Comparison of ENCODE assay signal across 7 mouse cellular contexts in the genomic region with DNA sequence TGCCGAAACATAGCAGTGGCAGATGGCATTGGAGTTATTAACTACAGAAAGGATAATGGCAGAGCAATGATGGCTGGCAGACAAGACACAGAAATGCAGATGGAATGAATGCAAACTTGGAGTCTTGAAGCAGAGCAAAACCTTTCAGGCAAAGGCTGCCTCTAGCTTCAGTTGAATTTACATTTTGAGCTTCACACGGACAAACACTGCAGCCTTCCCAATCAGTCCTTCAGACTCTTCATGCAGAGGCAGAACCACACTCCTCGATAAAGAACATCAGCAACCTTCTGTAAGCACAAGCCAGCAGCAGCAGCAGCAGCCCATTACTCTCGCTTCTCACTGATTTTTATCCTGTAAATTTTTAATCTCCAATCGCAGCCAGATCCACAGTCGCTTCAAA. TPM values are rescaled to one million over a fixed set of nuclear protein-coding genes. Genes with fewer than 3 reads are reported as not detected.
DNase-seq lines count a peak whose midpoint lies in the region; ATAC-seq and TF ChIP-seq lines count a peak whose summit lies in the region.

No protein-coding gene starts in this region.

- WGBS in heart, embryonic 16.5 days: 71% methylated on average over 6 of the region's 6 CpGs
- WGBS in midbrain, embryonic 12.5 days: 78% methylated on average over 6 of the region's 6 CpGs

- TF ChIP-seq CTCF in brain, embryonic 14.5 days (IDR thresholded peaks at IDR 0.05; ENCODE audit: borderline replicate concordance, extremely low read depth, insufficient read depth, insufficient read length): no peak

- no peak for ATAC-seq in heart, embryonic 16.5 days (replicated peaks; ENCODE audit: extremely low read depth, insufficient read depth, low FRiP score)
- no peak for ATAC-seq in midbrain, embryonic 12.5 days (ENCODE audit: low FRiP score, low read depth)
- ATAC-seq in monocyte, adult 5-6 weeks (replicated peaks; ENCODE audit: insufficient number of reproducible peaks, low FRiP score, low TSS enrichment, poor library complexity, severe bottlenecking): no peak

- no peak for TF ChIP-seq POLR2A in brain, embryonic 14.5 days (IDR thresholded peaks at IDR 0.05; ENCODE audit: borderline replicate concordance, extremely low read depth, insufficient read depth, insufficient read length, poor library complexity, severe bottlenecking)

- no peak overlapping the region for H3K4me3 ChIP-seq in heart, embryonic 16.5 days (ENCODE audit: low read length)
- H3K4me3 ChIP-seq in midbrain, embryonic 12.5 days: peak overlapping the region; percentile 4; the same call in 1 of the 2 replicates

- no peaks in the 10 kb centered on the region for H3K27me3 ChIP-seq in heart, embryonic 16.5 days (ENCODE audit: control insufficient read depth, insufficient read depth, low read length)
- no peaks in the 10 kb centered on the region for H3K27me3 ChIP-seq in midbrain, embryonic 12.5 days

- H3K9ac ChIP-seq in heart, embryonic 16.5 days (ENCODE audit: low read length): no peak overlapping the region
- H3K9ac ChIP-seq in midbrain, embryonic 12.5 days (replicated peaks): 0 out of 2 replicates have a peak overlapping the region, but pooled peaks have one; percentile 25

- no peak overlapping the region for H3K27ac ChIP-seq in heart, embryonic 16.5 days (ENCODE audit: low read length)
- peak overlapping the region; percentile 69 for H3K27ac ChIP-seq in midbrain, embryonic 12.5 days (replicated peaks)

- no peaks in the 10 kb centered on the region for H3K36me3 ChIP-seq in heart, embryonic 16.5 days (ENCODE audit: control insufficient read depth, insufficient read depth)
- no peaks in the 10 kb centered on the region for H3K36me3 ChIP-seq in midbrain, embryonic 12.5 days

- peaks cover 9% of the 10 kb centered on the region for H3K4me1 ChIP-seq in heart, embryonic 16.5 days (ENCODE audit: control insufficient read depth, insufficient read depth, low read length)
- H3K4me1 ChIP-seq in midbrain, embryonic 12.5 days: peaks cover 6% of the 10 kb centered on the region

- H3K9me3 ChIP-seq in heart, embryonic 16.5 days (replicated peaks; ENCODE audit: control insufficient read depth, low read length): no peaks in the 10 kb centered on the region
- no peaks in the 10 kb centered on the region for H3K9me3 ChIP-seq in midbrain, embryonic 12.5 days

- DNase-seq in heart, adult 18-20 months: no peak
- DNase-seq in brain, embryonic 14.5 days (ENCODE audit: low read depth): peak; percentile 51
- DNase-seq in cerebellum, postnatal 25 days: peak; percentile 31 to 53
- DNase-seq in spleen, adult 12 weeks (ENCODE audit: low spot score): no peak

- H3K4me2 ChIP-seq in heart, embryonic 16.5 days (ENCODE audit: low read depth, low read length): peak overlapping the region; percentile 58
- peak overlapping the region; percentile 40 for H3K4me2 ChIP-seq in midbrain, embryonic 12.5 days (replicated peaks)

RNA-seq across cellular contexts. Expression of gene Osbpl9, which starts 46.0 kb away (rescaled TPM):
- polyA plus RNA-seq in heart, embryonic 16.5 days (2015; fragmentation: Nextera tagmentation; extraction: Ambion mirVana): 52.8 and 57.2 TPM in 2 replicates
- total RNA-seq in heart, adult 18-20 months (2021): 100 to 1,000 TPM in 1 of 2 experiments, 10 to 100 TPM in 1; 97.4 to 100 TPM
- 79.1 and 85.6 TPM in 2 replicates for polyA plus RNA-seq in brain, embryonic 14.5 days (2012; rRNA removed)
- 81.1 and 82.1 TPM in 2 replicates for polyA plus RNA-seq in midbrain, embryonic 12.5 days (2016; fragmentation: Nextera tagmentation; extraction: Ambion mirVana)
- total RNA-seq in monocyte, adult 5-6 weeks (2017): 182 to 250 TPM (median 202 TPM) in 3 replicates

Comparison
In these comparisons a context has a peak if more than half of its experiments do, and no peak if none do; other contexts are left out.
1. DNase-seq: peak in brain, embryonic 14.5 days (single experiment) and cerebellum, postnatal 25 days (2 of 2); none in heart, adult 18-20 months (0 of 2) and spleen, adult 12 weeks (single experiment).